27 mouse cellular contexts compared by ENCODE assay signal in genomic region chr6:35169250-35169649, GRCm38 (mm10). TPM values are rescaled to one million over a fixed set of nuclear protein-coding genes. Genes with fewer than 3 reads are reported as not detected.
DNase-seq lines count a peak whose midpoint lies in the region; ATAC-seq and TF ChIP-seq lines count a peak whose summit lies in the region.
"Had no signal": no experiment of that assay in that cellular context is flagged by ENCODE, and none has a peak within 500 bp of the region (broad histone marks: within the 10 kb centered on the region; RNA-seq: fewer than 3 reads in every experiment).

No protein-coding gene starts in this region.

- no peak overlapping the region for H3K4me3 ChIP-seq in liver, adult 2 months (ENCODE audit: insufficient read depth, low read depth, low read length)
- H3K4me3 ChIP-seq in intestine, postnatal 0 days (ENCODE audit: low read depth, low read length): no peak overlapping the region
- H3K4me3 ChIP-seq in stomach, postnatal 0 days (ENCODE audit: low read depth, low read length): no peak overlapping the region
- H3K4me3 ChIP-seq: embryonic facial prominence, embryonic 12.5 days; heart, embryonic 15.5 days; hindbrain, embryonic 15.5 days; left cerebral cortex, adult 2 months; limb, embryonic 15.5 days; neural tube, embryonic 12.5 days; stomach, embryonic 15.5 days had no signal

- no peak overlapping the region for H3K9ac ChIP-seq in liver, adult 2 months (ENCODE audit: low read depth, low read length)
- H3K9ac ChIP-seq in intestine, postnatal 0 days (ENCODE audit: low read depth, low read length): no peak overlapping the region
- H3K9ac ChIP-seq in stomach, postnatal 0 days (ENCODE audit: low read length): no peak overlapping the region
- H3K9ac ChIP-seq: embryonic facial prominence, embryonic 12.5 days; forebrain, postnatal 0 days; heart, embryonic 15.5 days; hindbrain, embryonic 15.5 days; limb, embryonic 15.5 days; neural tube, embryonic 12.5 days; stomach, embryonic 15.5 days had no signal

- no peak overlapping the region for H3K27ac ChIP-seq in liver, adult 2 months (replicated peaks; ENCODE audit: insufficient read depth, low read depth, low read length)
- H3K27ac ChIP-seq in intestine, postnatal 0 days (ENCODE audit: low read depth, low read length): no peak overlapping the region
- no peak overlapping the region for H3K27ac ChIP-seq in stomach, postnatal 0 days (replicated peaks)
- H3K27ac ChIP-seq: embryonic facial prominence, embryonic 12.5 days; heart, embryonic 15.5 days; hindbrain, embryonic 15.5 days; left cerebral cortex, adult 2 months; limb, embryonic 15.5 days; neural tube, embryonic 12.5 days; stomach, embryonic 15.5 days had no signal

- WGBS in liver, adult 2 months: 31% methylated on average over 4 of the region's 4 CpGs
- WGBS in intestine, postnatal 0 days: 18% methylated on average over 4 of the region's 4 CpGs
- 54% methylated on average over 4 of the region's 4 CpGs for WGBS in stomach, postnatal 0 days

- no peaks in the 10 kb centered on the region for H3K9me3 ChIP-seq in intestine, postnatal 0 days (ENCODE audit: control insufficient read depth)
- no peaks in the 10 kb centered on the region for H3K9me3 ChIP-seq in stomach, postnatal 0 days (ENCODE audit: control insufficient read depth, low read length)
- H3K9me3 ChIP-seq: embryonic facial prominence, embryonic 12.5 days; G1E; heart, embryonic 15.5 days; hindbrain, embryonic 15.5 days; limb, embryonic 15.5 days; neural tube, embryonic 12.5 days; stomach, embryonic 15.5 days had no signal

- H3K4me2 ChIP-seq in intestine, postnatal 0 days (replicated peaks; ENCODE audit: low read depth): peak overlapping the region; percentile 24
- no peak overlapping the region for H3K4me2 ChIP-seq in stomach, postnatal 0 days (replicated peaks; ENCODE audit: low read depth)
- H3K4me2 ChIP-seq: embryonic facial prominence, embryonic 12.5 days; heart, embryonic 15.5 days; hindbrain, embryonic 15.5 days; limb, embryonic 15.5 days; neural tube, embryonic 12.5 days; stomach, embryonic 15.5 days had no signal

- no peaks in the 10 kb centered on the region for H3K27me3 ChIP-seq in liver, adult 2 months (ENCODE audit: control insufficient read depth, insufficient read depth, low read length)
- no peaks in the 10 kb centered on the region for H3K27me3 ChIP-seq in intestine, postnatal 0 days (replicated peaks; ENCODE audit: control insufficient read depth, insufficient read depth, low read length)
- no peaks in the 10 kb centered on the region for H3K27me3 ChIP-seq in stomach, postnatal 0 days (ENCODE audit: control insufficient read depth, insufficient read depth, low read length)
- H3K27me3 ChIP-seq: CH12.LX; embryonic facial prominence, embryonic 12.5 days; heart, embryonic 15.5 days; hindbrain, embryonic 15.5 days; limb, embryonic 15.5 days; neural tube, embryonic 12.5 days; stomach, embryonic 15.5 days had no signal

- peak; percentile 66 for ATAC-seq in intestine, postnatal 0 days
- peak; percentile 49; the same call in 1 of the 2 replicates for ATAC-seq in stomach, postnatal 0 days (ENCODE audit: low FRiP score, low TSS enrichment)
- ATAC-seq: forebrain, postnatal 0 days had no signal

- TF ChIP-seq POLR2A in liver, adult 2 months (IDR thresholded peaks at IDR 0.05; ENCODE audit: extremely low read depth, insufficient read depth, low read length): no peak

- no peaks in the 10 kb centered on the region for H3K79me2 ChIP-seq in liver, adult 2 months (ENCODE audit: control insufficient read depth, insufficient read depth, low read length)

- no peak for TF ChIP-seq CTCF in liver, adult 2 months (IDR thresholded peaks at IDR 0.05; ENCODE audit: low read depth, low read length)
- no peak for TF ChIP-seq CTCF in intestine, postnatal 0 days (IDR thresholded peaks at IDR 0.05; ENCODE audit: low read depth)
- no peak for TF ChIP-seq CTCF in stomach, postnatal 0 days (IDR thresholded peaks at IDR 0.05; ENCODE audit: low read depth)

- no peaks in the 10 kb centered on the region for H3K4me1 ChIP-seq in liver, adult 2 months (ENCODE audit: control insufficient read depth, insufficient read depth, low read length)
- 0 out of 2 replicates have a peak, but pooled peaks cover 5% of the 10 kb centered on the region for H3K4me1 ChIP-seq in intestine, postnatal 0 days (replicated peaks; ENCODE audit: control insufficient read depth, insufficient read depth, low read length)
- H3K4me1 ChIP-seq in stomach, postnatal 0 days (replicated peaks; ENCODE audit: control insufficient read depth, insufficient read depth): no peaks in the 10 kb centered on the region
- H3K4me1 ChIP-seq: embryonic facial prominence, embryonic 12.5 days; heart, embryonic 15.5 days; hindbrain, embryonic 15.5 days; limb, embryonic 15.5 days; neural tube, embryonic 12.5 days; stomach, embryonic 15.5 days had no signal

- no peak for TF ChIP-seq EP300 in stomach, postnatal 0 days (optimal IDR thresholded peaks at IDR 0.05)

- H3K36me3 ChIP-seq in liver, adult 2 months (ENCODE audit: control insufficient read depth, insufficient read depth, low read length): no peaks in the 10 kb centered on the region
- no peaks in the 10 kb centered on the region for H3K36me3 ChIP-seq in intestine, postnatal 0 days (ENCODE audit: control insufficient read depth, insufficient read depth)
- no peaks in the 10 kb centered on the region for H3K36me3 ChIP-seq in stomach, postnatal 0 days (ENCODE audit: control insufficient read depth, insufficient read depth, low read length)
- H3K36me3 ChIP-seq: embryonic facial prominence, embryonic 12.5 days; G1E; heart, embryonic 15.5 days; hindbrain, embryonic 15.5 days; limb, embryonic 15.5 days; neural tube, embryonic 12.5 days; stomach, embryonic 15.5 days had no signal

- peak; percentile 21 for DNase-seq in liver, adult 2 months (ENCODE audit: extremely low read depth, low read depth, low spot score)
- no peak for DNase-seq in liver
- peak; percentile 4 to 47 for DNase-seq in kidney, postnatal 25 days
- DNase-seq in stomach, postnatal 0 days (ENCODE audit: low spot score): peak; percentile 20
- DNase-seq in retina, postnatal 1 day: no peak
- no peak for DNase-seq in frontal cortex, adult 2 months (ENCODE audit: extremely low spot score in 1 of 2, low spot score in 1 of 2)
- DNase-seq: adrenal gland, adult 2 months; B cell, adult 2 months; cerebellum, adult 11-12 months; cerebellum, postnatal 14 days; forebrain, postnatal 0 days; heart, postnatal 36 days; layer of hippocampus, adult 9-11 months; lung, postnatal 4 days; midbrain, embryonic 14.5 days; thymus, adult 2 months; thymus, postnatal 4 days had no signal

RNA-seq across cellular contexts. Expression of gene Nup205, which starts 8.0 kb away (rescaled TPM):
- total RNA-seq in liver, adult 2 months (2014; rRNA removed): 9.5 and 10.6 TPM in 2 replicates
- 4.2 and 6.4 TPM in 2 replicates for polyA plus RNA-seq in liver, adult 2 months (2012; rRNA removed)
- polyA plus RNA-seq in intestine, postnatal 0 days (2015; fragmentation: Nextera tagmentation; extraction: Ambion mirVana): 6.6 and 7.7 TPM in 2 replicates
- 7.2 and 7.4 TPM in 2 replicates for polyA plus RNA-seq in stomach, postnatal 0 days (2015; fragmentation: Nextera tagmentation; extraction: Ambion mirVana)
- 24.3 and 25.9 TPM in 2 replicates for polyA plus RNA-seq in frontal cortex, adult 2 months (2012; rRNA removed)

RNA-seq across cellular contexts. Expression of gene Cnot4, which starts 35.7 kb away (rescaled TPM):
- 8.1 and 8.5 TPM in 2 replicates for total RNA-seq in liver, adult 2 months (2014; rRNA removed)
- 4.6 and 5.4 TPM in 2 replicates for polyA plus RNA-seq in liver, adult 2 months (2012; rRNA removed)
- 15.1 and 15.7 TPM in 2 replicates for polyA plus RNA-seq in intestine, postnatal 0 days (2015; fragmentation: Nextera tagmentation; extraction: Ambion mirVana)
- polyA plus RNA-seq in stomach, postnatal 0 days (2015; fragmentation: Nextera tagmentation; extraction: Ambion mirVana): 11.6 and 12.2 TPM in 2 replicates
- polyA plus RNA-seq in frontal cortex, adult 2 months (2012; rRNA removed): 23.8 and 24.0 TPM in 2 replicates

Comparison
In these comparisons a context has a peak if more than half of its experiments do, and no peak if none do; other contexts are left out.
1. DNase-seq: peak in liver, adult 2 months (single experiment), kidney, postnatal 25 days (2 of 2) and stomach, postnatal 0 days (single experiment); none in liver (single experiment), retina, postnatal 1 day (single experiment) and frontal cortex, adult 2 months (0 of 2).